Mouse (Mus musculus) kidney, adult 2 months (tissue): ENCODE data around the gene Rpl26. TPM values are rescaled to one million over a fixed set of nuclear protein-coding genes. Genes with fewer than 3 reads are reported as not detected.
"Not testable (repeated sequence)": the region's sequence is repeated elsewhere in the genome, so short reads cannot be mapped to it uniquely, and the experiment has no call there.

Source experiments
- DNase-seq: peaks from one replicate; pipeline ENCODE4 v3.0.0; 2021
- H3K27ac ChIP-seq: fragments of 200-500 bp; 2 replicates; pipeline ENCODE4 v1.5.1; 2012; ENCODE audit warnings: low read depth, low read length, control low read depth, inconsistent platforms; ENCODE audit not compliant: insufficient read depth
- H3K27me3 ChIP-seq: fragments of 200-500 bp; replicated peaks from 2 replicates; pipeline ENCODE4 v1.6.1; 2012; ENCODE audit warnings: mild to moderate bottlenecking, moderate library complexity, low read length, inconsistent platforms; ENCODE audit not compliant: control insufficient read depth, insufficient read depth
- H3K36me3 ChIP-seq: fragments of 200-500 bp; 2 replicates; pipeline ENCODE4 v1.6.1; 2012; ENCODE audit warnings: mild to moderate bottlenecking, moderate library complexity, low read length, inconsistent platforms; ENCODE audit not compliant: control insufficient read depth, insufficient read depth
- H3K4me1 ChIP-seq: fragments of 200-500 bp; 2 replicates; pipeline ENCODE4 v1.6.1; 2011; ENCODE audit warnings: low read length; ENCODE audit not compliant: control insufficient read depth, insufficient read depth
- H3K4me3 ChIP-seq: fragments of 200-500 bp; 2 replicates; pipeline ENCODE4 v1.5.1; 2011; ENCODE audit warnings: mild to moderate bottlenecking, low read depth, low read length, control low read depth; ENCODE audit not compliant: insufficient read depth
- CTCF ChIP-seq: fragments of 200-500 bp; conservative IDR thresholded peaks from 2 replicates; pipeline ENCODE4 v1.5.1; 2011; ENCODE audit warnings: low read depth, mild to moderate bottlenecking, control low read depth, low read length, moderate library complexity, mixed read lengths; ENCODE audit not compliant: insufficient read depth, insufficient read length
- POLR2A ChIP-seq: fragments of 200-500 bp; IDR thresholded peaks from one replicate; pipeline ENCODE4 v1.6.1; 2011; ENCODE audit warnings: low read depth, low read length, control low read depth
- WGBS: fragments of 180-500 bp; shearing (Covaris S2); methylation state at CpG from one replicate; pipeline ENCODE4 v1.1.7; 2018; 5-methylcytosine and 5-hydroxymethylcytosine counted together
- polyA plus RNA-seq: library from polyadenylated mRNA; depleted of rRNA; stranded (reverse); fragments of >200 nt; gene quantifications from 2 replicates; pipeline ENCODE4 v1.2.3, GENCODE M21; 2012

The Rpl26 gene
- polyA plus RNA-seq, 1 experiment: 1,128 TPM

DNA sequence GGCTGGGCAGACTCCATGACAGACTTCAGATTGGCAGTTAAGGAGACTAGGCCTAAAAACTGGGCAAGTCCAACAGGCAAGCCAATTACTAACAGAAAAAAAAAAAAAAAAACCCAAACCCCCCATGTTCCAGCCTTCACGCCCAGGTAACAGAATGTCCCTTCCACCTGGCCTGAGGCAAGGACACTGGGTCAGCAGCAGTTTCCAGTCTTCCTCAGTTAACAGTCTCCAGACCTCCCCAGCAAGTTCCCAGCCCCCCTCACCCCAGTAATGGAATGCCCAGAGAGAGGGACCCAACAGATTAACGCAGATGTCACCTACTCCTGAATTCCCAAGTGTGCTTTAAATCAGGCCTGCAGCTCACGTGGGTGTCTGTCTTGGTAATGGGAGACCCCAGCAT lies 21.8 kb downstream of the Rpl26 start:
- H3K36me3 ChIP-seq: no peaks in the 10 kb centered on the region
- H3K27ac ChIP-seq: peak overlapping the region; percentile 69; the same call in 1 of the 2 replicates
- 67% methylated on average over 3 of the region's 3 CpGs for WGBS
- no peaks in the 10 kb centered on the region; the same call in 1 of the 2 replicates for H3K4me1 ChIP-seq
- no peak overlapping the region for H3K4me3 ChIP-seq
- H3K27me3 ChIP-seq: no peaks in the 10 kb centered on the region
- no peak for TF ChIP-seq POLR2A
- no peak for TF ChIP-seq CTCF
- peak; percentile 70 for DNase-seq

DNA sequence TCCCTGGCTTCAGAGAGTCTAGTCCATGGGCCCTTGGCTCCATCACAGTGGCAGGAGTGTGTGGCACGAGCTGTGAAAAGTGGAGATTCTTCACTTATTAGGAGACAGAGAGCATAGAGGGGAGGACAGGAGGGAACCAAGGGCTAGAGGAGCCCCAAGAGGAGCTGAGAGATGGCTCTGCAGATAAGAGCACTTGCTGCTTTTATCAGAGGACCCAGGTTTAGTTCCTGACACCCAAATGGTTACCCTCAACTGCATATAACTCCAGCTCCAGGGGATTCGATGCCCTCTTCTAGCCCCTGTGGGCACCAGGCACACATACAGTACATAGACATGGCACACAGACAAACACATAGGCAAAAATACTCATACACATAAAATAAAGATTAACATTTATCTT lies 23.4 kb downstream of the Rpl26 start:
- Histone ChIP-seq H3K27ac (no peak overlapping the region), H3K4me1 (no peaks in the 10 kb centered on the region; the same call in 1 of the 2 replicates), H3K36me3 (no peaks in the 10 kb centered on the region), H3K4me3 (no peak overlapping the region), H3K27me3 (no peaks in the 10 kb centered on the region)
- DNase-seq: no peak
- no peak for TF ChIP-seq CTCF
- TF ChIP-seq POLR2A: no peak
- 91% methylated on average over 2 of the region's 2 CpGs for WGBS

DNA sequence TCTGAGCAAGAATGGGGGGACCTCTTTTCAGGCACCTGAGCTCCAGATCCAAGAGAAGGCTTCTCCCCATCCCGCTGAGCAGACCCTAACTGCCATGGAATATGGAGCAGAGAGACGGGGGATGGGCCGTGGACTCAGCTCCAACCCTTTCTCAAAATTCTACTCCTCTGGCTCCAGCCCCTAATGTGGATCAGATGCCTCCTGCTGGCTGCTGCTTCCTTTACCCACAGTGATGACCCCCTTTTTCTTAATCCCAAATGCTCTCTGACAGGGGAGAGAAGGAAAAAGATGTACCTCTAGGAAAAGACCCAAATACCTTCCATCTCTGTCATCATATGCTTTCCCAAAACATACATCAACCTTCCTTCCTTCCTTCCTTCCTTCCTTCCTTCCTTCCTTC lies 25.6 kb downstream of the Rpl26 start, which contains the start of gene Odf4:
Gene Odf4 (minus strand): TSS at position 101 of the 400 bp plus-strand sequence.
- Histone ChIP-seq H3K36me3 (no peaks in the 10 kb centered on the region), H3K4me3 (no peak within 1 kb of the TSS), H3K27me3 (no peaks in the 10 kb centered on the region), H3K4me1 (no peaks in the 10 kb centered on the region; the same call in 1 of the 2 replicates), H3K27ac (no peak within 1 kb of the TSS)
- no peak for DNase-seq
- 92% methylated on average over 3 of the region's 3 CpGs for whole genome bisulfite sequencing
- no peak for TF ChIP-seq POLR2A
- TF ChIP-seq CTCF: no peak

DNA sequence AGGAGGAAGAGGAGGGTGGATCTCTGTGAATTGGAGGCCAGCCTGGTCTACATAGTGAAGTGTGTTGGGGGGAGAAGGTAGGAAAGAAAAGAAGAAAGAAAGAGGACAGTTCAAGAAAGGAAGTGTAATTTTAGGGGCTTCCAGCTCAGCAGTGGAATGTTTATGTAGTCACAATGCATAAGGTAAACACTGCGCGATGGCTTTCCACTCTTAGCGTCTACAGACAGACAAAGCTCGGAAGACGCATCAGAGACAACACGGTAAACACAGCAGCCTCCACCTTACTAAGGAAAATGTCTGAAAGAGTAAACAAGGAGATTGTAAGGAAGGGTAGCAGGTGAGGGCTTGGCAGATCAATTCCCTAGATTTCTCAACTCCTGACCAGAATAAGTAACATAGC lies 28.6 kb downstream of the Rpl26 start:
- no peak for DNase-seq
- Histone ChIP-seq H3K4me1 (no peaks in the 10 kb centered on the region), H3K36me3 (no peaks in the 10 kb centered on the region), H3K27me3 (no peaks in the 10 kb centered on the region), H3K4me3 (no peak overlapping the region), H3K27ac (no peak overlapping the region)
- TF ChIP-seq POLR2A (no peak), CTCF (no peak)
- 79% methylated on average over 6 of the region's 6 CpGs for WGBS

DNA sequence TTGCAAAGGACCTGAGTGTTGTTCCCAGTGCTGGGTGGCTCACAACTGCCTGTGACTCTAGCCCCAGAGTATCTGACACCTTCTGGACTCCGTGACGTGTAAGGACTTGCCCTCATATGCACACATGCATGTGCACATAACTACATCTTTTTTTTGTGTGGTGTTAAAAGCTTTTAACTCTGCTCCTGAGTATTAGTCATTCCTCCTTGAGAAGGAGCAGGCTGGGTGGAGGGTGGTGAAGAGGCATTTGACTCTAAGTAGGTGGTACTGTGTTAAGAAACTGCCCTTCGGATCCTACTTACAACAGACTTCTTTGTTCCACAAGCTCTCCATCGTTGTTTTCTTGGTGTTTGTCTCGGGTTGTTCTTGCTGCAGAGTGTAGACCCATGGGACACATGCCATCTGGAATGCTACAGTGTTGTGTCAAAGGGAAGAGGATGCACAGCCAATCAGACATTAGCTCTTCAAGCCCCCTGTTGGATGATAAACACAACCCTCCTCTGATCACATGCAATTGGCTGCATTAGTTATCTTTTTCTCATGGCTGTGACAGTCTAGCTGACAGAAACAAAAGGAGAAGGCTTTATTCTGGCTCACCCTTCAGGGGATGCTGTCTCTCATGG lies 32.6 kb downstream of the Rpl26 start:
- Histone ChIP-seq H3K4me1 (no peaks in the 10 kb centered on the region; the same call in 1 of the 2 replicates), H3K4me3 (no peak overlapping the region), H3K27me3 (no peaks in the 10 kb centered on the region), H3K36me3 (no peaks in the 10 kb centered on the region), H3K27ac (no peak overlapping the region)
- 76% methylated on average over 5 of the region's 5 CpGs for WGBS
- no peak for DNase-seq
- TF ChIP-seq CTCF (no peak), POLR2A (no peak)

DNA sequence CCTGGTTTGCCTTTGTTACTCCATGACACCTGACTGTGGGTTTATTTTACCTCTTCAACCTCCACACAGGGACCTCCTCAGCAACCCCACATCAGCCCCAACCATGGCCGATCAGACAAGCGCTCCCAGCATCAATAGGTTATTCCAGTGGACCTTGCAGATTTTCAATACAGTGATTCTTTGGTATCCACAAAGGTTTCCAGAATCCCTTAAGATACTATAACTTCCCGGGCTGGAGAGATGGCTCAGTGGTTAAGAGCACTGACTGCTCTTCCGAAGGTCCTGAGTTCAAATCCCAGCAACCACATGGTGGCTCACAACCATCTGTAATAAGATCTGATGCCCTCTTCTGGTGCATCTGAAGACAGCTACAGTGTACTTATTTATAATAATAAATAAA lies 35.6 kb downstream of the Rpl26 start:
- H3K27me3 ChIP-seq, H3K27ac ChIP-seq, H3K4me1 ChIP-seq, DNase-seq, H3K36me3 ChIP-seq, H3K4me3 ChIP-seq: not testable (repeated sequence)
- 95% methylated on average over 4 of the region's 4 CpGs for WGBS

DNA sequence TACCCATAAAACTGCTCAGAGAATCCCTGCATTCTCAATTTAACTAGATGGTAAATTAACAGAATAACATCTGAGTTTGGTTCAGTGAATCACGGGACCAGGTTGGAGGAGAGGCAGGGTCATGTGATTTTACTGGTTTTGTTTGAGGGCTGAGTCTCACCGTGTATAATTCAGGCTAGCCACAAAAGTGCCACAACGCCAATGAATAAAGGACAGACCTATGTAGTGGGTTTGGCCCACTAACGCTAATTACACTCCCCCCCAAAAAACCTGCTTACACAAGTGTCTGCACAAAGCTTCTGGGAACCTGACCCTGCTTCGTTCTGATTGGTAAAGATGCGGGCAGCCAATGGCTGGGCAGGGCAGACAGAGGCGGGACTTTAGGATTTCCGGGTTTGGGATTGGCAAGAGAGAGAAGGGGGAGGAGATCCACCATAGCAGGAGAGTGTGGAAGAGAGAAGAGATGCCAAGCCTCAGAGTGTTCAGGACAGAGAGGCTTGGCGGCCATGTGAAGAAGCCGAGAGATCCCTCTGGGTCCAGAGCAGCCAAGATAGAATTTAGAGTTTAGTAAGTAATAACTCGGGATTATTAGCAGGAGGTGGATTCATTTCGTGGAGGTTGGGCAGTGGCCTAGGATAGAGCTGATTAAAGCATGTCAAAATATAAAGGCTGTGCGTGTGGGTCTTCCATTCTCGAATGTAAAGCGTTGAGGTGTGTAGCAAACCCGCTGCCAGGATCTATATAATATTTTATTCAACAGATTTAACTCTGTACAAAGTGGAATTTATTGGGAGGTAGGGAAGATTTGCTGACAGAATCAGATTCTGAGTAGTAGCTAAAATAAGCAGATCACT lies 38.3 kb downstream of the Rpl26 start:
- Histone ChIP-seq H3K27ac (peak overlapping the region; percentile 97), H3K36me3 (no peaks in the 10 kb centered on the region), H3K27me3 (no peaks in the 10 kb centered on the region), H3K4me3 (peak overlapping the region; percentile 50), H3K4me1 (peaks cover 13% of the 10 kb centered on the region)
- TF ChIP-seq POLR2A (peak; percentile 65), CTCF (no peak)
- peak; percentile 97 for DNase-seq
- WGBS: 1% methylated on average over 16 of the region's 16 CpGs
